Mouse (Mus musculus) embryonic facial prominence, embryonic 12.5 days (tissue): ENCODE measurements at regions not wholly inside any gene's neighbourhood (a gene's known extent, or its start where the extent isn't known, plus 50 kb on each side); places are given as distances from the start of the nearest gene placed in this dataset.

Experiments used
- ATAC-seq: fragments of 200-750 bp; cut with Nextera tagmentation; 2 replicates; pipeline ENCODE4 v1.8.0; 2017; ENCODE audit not compliant: insufficient number of reproducible peaks, insufficient read depth, low FRiP score, low TSS enrichment
- H3K27ac ChIP-seq: fragments of 300-500 bp; sonication (generic); 2 replicates; pipeline ENCODE4 v1.5.1; 2016; ENCODE audit warnings: mild to moderate bottlenecking
- H3K27me3 ChIP-seq: fragments of 300-500 bp; sonication (generic); 2 replicates; pipeline ENCODE4 v1.6.1; 2016; ENCODE audit warnings: mild to moderate bottlenecking, moderate library complexity
- H3K36me3 ChIP-seq: fragments of 300-500 bp; sonication (generic); 2 replicates; pipeline ENCODE4 v1.6.1; 2016; ENCODE audit warnings: mild to moderate bottlenecking
- H3K4me1 ChIP-seq: fragments of 300-500 bp; sonication (generic); 2 replicates; pipeline ENCODE4 v1.6.1; 2016
- H3K4me2 ChIP-seq: fragments of 300-500 bp; sonication (generic); replicated peaks from 2 replicates; pipeline ENCODE4 v1.6.1; 2016; ENCODE audit warnings: mild to moderate bottlenecking, moderate library complexity
- H3K4me3 ChIP-seq: fragments of 300-500 bp; sonication (generic); 2 replicates; pipeline ENCODE4 v1.5.1; 2016; ENCODE audit warnings: mild to moderate bottlenecking
- H3K9ac ChIP-seq: fragments of 300-500 bp; sonication (generic); 2 replicates; pipeline ENCODE4 v1.6.1; 2016; ENCODE audit warnings: mild to moderate bottlenecking, moderate library complexity
- H3K9me3 ChIP-seq: fragments of 300-500 bp; sonication (generic); 2 replicates; pipeline ENCODE4 v1.6.1; 2016; ENCODE audit warnings: mild to moderate bottlenecking, moderate library complexity
- WGBS: fragments of 180-500 bp; shearing (Covaris S2); methylation state at CpG from one replicate; pipeline ENCODE4 v1.1.7; 2016; 5-methylcytosine and 5-hydroxymethylcytosine counted together

GRCm38 (mm10) chr11:111687769-111688168 lies 621.8 kb downstream of the Kcnj2 start:
- H3K27me3 ChIP-seq = no peaks in the 10 kb centered on the region
- no peak overlapping the region for H3K4me2 ChIP-seq
- H3K36me3 ChIP-seq = no peaks in the 10 kb centered on the region
- H3K4me3 ChIP-seq = no peak overlapping the region
- no peak overlapping the region for H3K9ac ChIP-seq
- ATAC-seq = no peak
- no peaks in the 10 kb centered on the region; the same call in 1 of the 2 replicates for H3K4me1 ChIP-seq
- no peaks in the 10 kb centered on the region for H3K9me3 ChIP-seq
- 51% methylated on average over 3 of the region's 3 CpGs for WGBS
- H3K27ac ChIP-seq = no peak overlapping the region

- H3K4me3 ChIP-seq = no peak overlapping the region
- H3K27me3 ChIP-seq = no peaks in the 10 kb centered on the region
- no peaks in the 10 kb centered on the region for H3K9me3 ChIP-seq
- ATAC-seq = no peak
- H3K27ac ChIP-seq = no peak overlapping the region
- no peak overlapping the region for H3K9ac ChIP-seq
- no peaks in the 10 kb centered on the region for H3K36me3 ChIP-seq
- no peak overlapping the region for H3K4me2 ChIP-seq
- no peaks in the 10 kb centered on the region; the same call in 1 of the 2 replicates for H3K4me1 ChIP-seq
- 57% methylated on average over 6 of the region's 6 CpGs for WGBS
Observed at GRCm38 (mm10) chr11:111688186-111688860, 622.4 kb downstream of the Kcnj2 start.

GRCm38 (mm10) chr11:111689899-111690298 lies 623.9 kb downstream of the Kcnj2 start:
- no peak overlapping the region for H3K27ac ChIP-seq
- WGBS = 83% methylated on average over 2 of the region's 2 CpGs
- no peak for ATAC-seq
- no peak overlapping the region for H3K4me3 ChIP-seq
- H3K9me3 ChIP-seq = no peaks in the 10 kb centered on the region
- H3K36me3 ChIP-seq = no peaks in the 10 kb centered on the region
- H3K27me3 ChIP-seq = no peaks in the 10 kb centered on the region
- H3K9ac ChIP-seq = no peak overlapping the region
- no peak overlapping the region for H3K4me2 ChIP-seq
- H3K4me1 ChIP-seq = no peaks in the 10 kb centered on the region; the same call in 1 of the 2 replicates

- WGBS = 85% methylated on average over 2 of the region's 2 CpGs
- ATAC-seq = no peak
- no peak overlapping the region for H3K27ac ChIP-seq
Observed at GRCm38 (mm10) chr11:111691512-111691911, 625.5 kb downstream of the Kcnj2 start.

GRCm38 (mm10) chr11:111696668-111697067 lies 630.7 kb downstream of the Kcnj2 start:
- no peak for ATAC-seq
- no peaks in the 10 kb centered on the region for H3K27me3 ChIP-seq

More at GRCm38 (mm10) chr11:111691512-111691911, 625.5 kb downstream of the Kcnj2 start:
- Histone ChIP-seq H3K27me3 (no peaks in the 10 kb centered on the region), H3K4me1 (no peaks in the 10 kb centered on the region; the same call in 1 of the 2 replicates), H3K36me3 (no peaks in the 10 kb centered on the region), H3K9ac (no peak overlapping the region), H3K4me3 (no peak overlapping the region), H3K4me2 (no peak overlapping the region), H3K9me3 (no peaks in the 10 kb centered on the region)

GRCm38 (mm10) chr11:111699862-111700261 lies 633.9 kb downstream of the Kcnj2 start:
- H3K9ac ChIP-seq = no peak overlapping the region
- H3K4me1 ChIP-seq = no peaks in the 10 kb centered on the region
- 91% methylated on average over 3 of the region's 3 CpGs for WGBS
- H3K4me3 ChIP-seq = no peak overlapping the region
- no peak overlapping the region for H3K27ac ChIP-seq
- H3K4me2 ChIP-seq = no peak overlapping the region
- no peaks in the 10 kb centered on the region for H3K27me3 ChIP-seq
- H3K36me3 ChIP-seq = no peaks in the 10 kb centered on the region
- H3K9me3 ChIP-seq = no peaks in the 10 kb centered on the region
- no peak for ATAC-seq

More at GRCm38 (mm10) chr11:111696668-111697067, 630.7 kb downstream of the Kcnj2 start:
- Histone ChIP-seq H3K4me1 (no peaks in the 10 kb centered on the region), H3K27ac (no peak overlapping the region), H3K36me3 (no peaks in the 10 kb centered on the region), H3K9me3 (no peaks in the 10 kb centered on the region), H3K4me3 (no peak overlapping the region), H3K4me2 (no peak overlapping the region), H3K9ac (no peak overlapping the region)
- WGBS = 84% methylated on average over 2 of the region's 2 CpGs

- no peak for ATAC-seq
- no peak overlapping the region for H3K27ac ChIP-seq
- no peak overlapping the region for H3K9ac ChIP-seq
- H3K36me3 ChIP-seq = no peaks in the 10 kb centered on the region
- H3K27me3 ChIP-seq = no peaks in the 10 kb centered on the region
- H3K9me3 ChIP-seq = no peaks in the 10 kb centered on the region
- H3K4me3 ChIP-seq = no peak overlapping the region
- no peaks in the 10 kb centered on the region for H3K4me1 ChIP-seq
- WGBS = 59% methylated on average over 4 of the region's 4 CpGs
- no peak overlapping the region for H3K4me2 ChIP-seq
Observed at GRCm38 (mm10) chr11:111706882-111707281, 640.9 kb downstream of the Kcnj2 start.

- H3K27ac ChIP-seq = no peak overlapping the region
- H3K4me1 ChIP-seq = no peaks in the 10 kb centered on the region
Observed at GRCm38 (mm10) chr11:111715401-111715800, 649.4 kb downstream of the Kcnj2 start.

GRCm38 (mm10) chr11:111722276-111722675 lies 656.3 kb downstream of the Kcnj2 start:
- Histone ChIP-seq H3K4me2 (no peak overlapping the region), H3K9me3 (no peaks in the 10 kb centered on the region), H3K36me3 (no peaks in the 10 kb centered on the region), H3K4me1 (no peaks in the 10 kb centered on the region), H3K27ac (no peak overlapping the region), H3K9ac (no peak overlapping the region), H3K4me3 (no peak overlapping the region), H3K27me3 (no peaks in the 10 kb centered on the region)
- 57% methylated on average over 4 of the region's 4 CpGs for WGBS
- ATAC-seq = no peak

More at GRCm38 (mm10) chr11:111715401-111715800, 649.4 kb downstream of the Kcnj2 start:
- Histone ChIP-seq H3K4me3 (no peak overlapping the region), H3K9me3 (no peaks in the 10 kb centered on the region), H3K4me2 (no peak overlapping the region), H3K9ac (no peak overlapping the region), H3K27me3 (no peaks in the 10 kb centered on the region), H3K36me3 (no peaks in the 10 kb centered on the region)
- no peak for ATAC-seq
- 89% methylated on average over 5 of the region's 5 CpGs for WGBS

GRCm38 (mm10) chr11:111728148-111728547 lies 662.2 kb downstream of the Kcnj2 start:
- Histone ChIP-seq H3K9me3 (no peaks in the 10 kb centered on the region), H3K36me3 (no peaks in the 10 kb centered on the region), H3K27me3 (no peaks in the 10 kb centered on the region), H3K9ac (no peak overlapping the region), H3K4me1 (peaks cover 4% of the 10 kb centered on the region; the same call in 1 of the 2 replicates), H3K4me2 (no peak overlapping the region), H3K27ac (no peak overlapping the region), H3K4me3 (no peak overlapping the region)
- WGBS = 53% methylated on average over 4 of the region's 4 CpGs
- no peak for ATAC-seq

GRCm38 (mm10) chr11:111732096-111732495 lies 666.1 kb downstream of the Kcnj2 start:
- no peak for ATAC-seq
- H3K4me3 ChIP-seq = no peak overlapping the region
- H3K9ac ChIP-seq = no peak overlapping the region
- no peaks in the 10 kb centered on the region for H3K27me3 ChIP-seq
- peaks cover 4% of the 10 kb centered on the region; the same call in 1 of the 2 replicates for H3K4me1 ChIP-seq
- no peaks in the 10 kb centered on the region for H3K9me3 ChIP-seq
- H3K4me2 ChIP-seq = no peak overlapping the region
- WGBS = 50% methylated on average over 8 of the region's 8 CpGs
- no peak overlapping the region for H3K27ac ChIP-seq
- H3K36me3 ChIP-seq = no peaks in the 10 kb centered on the region

GRCm38 (mm10) chr11:111735446-111735845 lies 669.5 kb downstream of the Kcnj2 start:
- no peak overlapping the region for H3K9ac ChIP-seq

More at GRCm38 (mm10) chr11:111735446-111735845, 669.5 kb downstream of the Kcnj2 start:
- WGBS = 98% methylated on average over 1 of the region's 1 CpGs
- Histone ChIP-seq H3K27me3 (no peaks in the 10 kb centered on the region), H3K36me3 (no peaks in the 10 kb centered on the region), H3K4me1 (peaks cover 4% of the 10 kb centered on the region; the same call in 1 of the 2 replicates), H3K9me3 (no peaks in the 10 kb centered on the region), H3K27ac (no peak overlapping the region), H3K4me2 (no peak overlapping the region), H3K4me3 (no peak overlapping the region)
- no peak for ATAC-seq
